Mouse (Mus musculus): ENCODE results near the gene Mylip.

Mylip gene

DNA sequence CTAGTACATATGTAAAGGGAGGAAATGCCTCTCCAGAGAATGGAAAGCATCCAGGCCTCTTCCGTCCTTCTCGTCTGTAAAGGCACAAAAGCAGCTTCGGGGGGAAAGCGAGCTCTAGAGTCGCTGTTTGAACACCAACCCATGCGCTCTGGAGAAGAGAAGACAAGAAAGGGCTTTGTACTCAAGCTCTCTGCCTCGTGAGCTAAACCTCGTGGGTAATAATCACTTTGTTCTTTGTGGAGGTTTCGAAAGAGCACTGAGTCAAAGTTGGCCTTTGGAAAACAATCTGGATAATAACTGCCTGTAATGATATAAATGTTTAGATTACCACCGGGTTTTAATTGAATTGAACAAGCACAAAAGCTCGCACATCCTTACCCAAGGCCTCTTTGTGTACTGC lies 39.7 kb downstream of the Mylip start:
- DNase-seq (ENCODE audit: low read depth): no peak

GRCm38 (mm10) chr13:45437134-45437533 lies 47.6 kb downstream of the Mylip start:
- no peak for DNase-seq (ENCODE audit: low read depth)

DNA sequence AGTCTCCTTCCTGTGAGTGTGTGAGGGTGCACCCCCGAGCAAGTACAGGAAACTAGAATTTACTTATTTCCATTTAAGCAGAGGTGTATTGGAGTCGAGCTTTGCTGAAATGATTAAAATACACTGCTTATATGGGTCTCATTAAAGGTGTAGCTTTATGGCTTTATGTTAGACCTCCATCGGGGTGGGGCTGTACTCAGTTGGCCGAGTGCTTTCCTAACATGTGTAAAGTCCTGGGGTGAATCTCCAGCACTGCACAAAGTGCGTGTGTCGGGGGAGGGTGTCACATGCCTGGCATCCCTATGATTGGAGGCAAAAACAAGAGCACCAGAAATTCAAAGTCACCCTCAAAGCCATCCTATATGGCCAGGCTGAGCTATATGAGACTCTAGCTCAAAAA lies 49.3 kb downstream of the Mylip start:
- DNase-seq (ENCODE audit: low read depth): no peak

DNA sequence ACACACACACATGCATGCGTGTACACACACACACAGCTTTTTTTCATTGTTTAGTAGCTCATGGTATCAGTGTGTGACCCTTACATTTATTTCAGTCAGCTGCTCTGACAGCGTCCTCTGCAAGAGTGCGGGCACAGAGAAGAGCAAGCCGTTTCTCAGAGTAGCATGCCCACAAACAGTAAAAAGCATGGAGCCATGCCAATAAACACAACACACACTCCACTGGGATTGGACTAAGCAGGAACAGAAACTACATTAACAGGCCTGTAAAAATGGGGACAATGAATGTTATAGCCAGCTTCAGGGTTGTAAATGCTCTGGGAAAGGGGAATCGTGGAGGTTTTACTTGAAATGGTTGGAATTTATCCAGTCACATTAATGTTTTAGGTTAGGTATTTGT lies 50.7 kb downstream of the Mylip start:
- no peak for DNase-seq (ENCODE audit: low read depth)

GRCm38 (mm10) chr13:45442451-45442850 lies 52.9 kb downstream of the Mylip start:
- peak; percentile 66 for DNase-seq (ENCODE audit: low read depth)

GRCm38 (mm10) chr13:45442918-45443535 lies 53.5 kb downstream of the Mylip start:
- DNase-seq (ENCODE audit: low read depth): peak; percentile 40

- peak; percentile 5 for DNase-seq (ENCODE audit: low read depth)
These were observed 54.7 kb downstream of the Mylip start for GRCm38 (mm10) chr13:45444220-45444619.

GRCm38 (mm10) chr13:45444652-45445051 lies 55.1 kb downstream of the Mylip start:
- peak; percentile 5 for DNase-seq (ENCODE audit: low read depth)

GRCm38 (mm10) chr13:45446636-45447035 lies 57.1 kb downstream of the Mylip start:
- DNase-seq (ENCODE audit: low read depth): no peak

DNA sequence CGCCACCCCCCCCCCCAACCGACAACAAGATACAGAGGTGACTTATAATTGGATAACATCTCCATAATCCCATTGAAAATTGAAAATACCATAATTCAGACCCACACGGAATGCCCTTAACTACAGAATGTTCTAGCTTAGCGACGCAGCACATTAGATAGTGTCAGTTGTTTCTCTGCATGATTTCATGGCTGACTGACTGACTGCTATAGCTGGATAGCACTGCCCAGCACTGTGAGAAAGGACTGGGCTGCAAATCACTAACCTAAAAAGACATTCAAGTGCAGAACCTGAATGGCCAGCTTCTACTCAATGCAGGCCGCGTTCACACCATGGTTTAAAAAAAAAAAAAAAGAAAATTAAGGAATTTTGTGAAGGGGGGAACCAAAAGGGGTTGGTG lies 62.9 kb downstream of the Mylip start:
- DNase-seq (ENCODE audit: low read depth): no peak

DNA sequence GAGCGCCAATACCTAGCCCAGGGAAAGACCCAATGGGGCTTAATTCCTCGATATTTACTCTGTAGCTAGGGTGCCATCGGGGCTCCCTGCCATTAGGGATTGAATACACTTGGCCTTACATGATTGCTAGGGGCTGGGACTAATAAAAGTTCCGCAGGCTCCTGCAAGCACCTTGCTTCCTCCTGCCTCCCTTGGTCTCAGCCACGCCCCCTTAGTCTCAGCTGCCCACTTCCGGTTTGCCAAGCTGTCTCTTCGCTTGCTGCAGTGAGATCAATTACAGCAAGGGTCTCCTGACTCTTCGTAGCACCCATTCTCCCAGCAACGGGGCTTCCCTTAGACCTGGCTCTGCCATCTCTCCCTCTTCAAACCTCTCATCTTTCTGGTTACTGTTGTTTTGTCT lies 63.5 kb downstream of the Mylip start:
- DNase-seq (ENCODE audit: low read depth): peak; percentile 46

GRCm38 (mm10) chr13:45454044-45454443 lies 64.5 kb downstream of the Mylip start:
- no peak for DNase-seq (ENCODE audit: low read depth)

DNA sequence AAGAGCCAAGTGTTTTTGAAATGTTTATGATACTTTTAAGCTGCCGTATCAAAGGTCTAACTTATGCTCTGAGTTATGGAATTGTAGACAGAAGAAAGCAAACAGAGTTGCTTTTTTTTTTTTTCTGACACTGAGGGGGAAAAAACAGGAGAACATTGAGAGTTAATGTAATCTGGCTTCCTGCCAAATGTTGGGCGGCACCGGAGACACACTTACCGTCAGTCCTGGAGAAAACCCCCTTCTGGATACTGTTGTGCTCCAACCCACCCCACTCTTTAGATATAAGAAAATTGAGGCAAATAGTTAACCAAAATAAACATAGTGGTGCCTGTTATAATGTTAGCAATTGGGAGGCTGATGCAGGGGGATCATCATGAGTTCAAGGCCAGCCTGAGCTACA lies 65.1 kb downstream of the Mylip start:
- peak; percentile 38 for DNase-seq (ENCODE audit: low read depth)

- peak; percentile 66 for DNase-seq (ENCODE audit: low read depth)
These were observed 65.7 kb downstream of the Mylip start for GRCm38 (mm10) chr13:45455108-45455861.

GRCm38 (mm10) chr13:45455862-45456192 lies 66.3 kb downstream of the Mylip start:
- no peak for DNase-seq (ENCODE audit: low read depth)

- DNase-seq (ENCODE audit: low read depth): no peak
These were observed 67.9 kb downstream of the Mylip start for GRCm38 (mm10) chr13:45457459-45457858.

- no peak for DNase-seq (ENCODE audit: low read depth)
These were observed 70.6 kb downstream of the Mylip start for GRCm38 (mm10) chr13:45460177-45460576.

- DNase-seq (ENCODE audit: low read depth): no peak
These were observed 71.9 kb downstream of the Mylip start for GRCm38 (mm10) chr13:45461370-45461958.

Measured in naive thymus-derived CD4-positive, alpha-beta T cell, adult 2 months (primary cell).